Mouse (Mus musculus) midbrain, embryonic 15.5 days (tissue): ENCODE data around the gene Stag1. TPM values are rescaled to one million over a fixed set of nuclear protein-coding genes. Genes with fewer than 3 reads are reported as not detected.
"Not testable (repeated sequence)": the region's sequence is repeated elsewhere in the genome, so short reads cannot be mapped to it uniquely, and the experiment has no call there.

ENCODE experiments used
- ATAC-seq: fragments of 200-750 bp; cut with Nextera tagmentation; replicated peaks from 2 replicates; pipeline ENCODE4 v1.8.0; 2017; ENCODE audit warnings: moderate TSS enrichment
- H3K27ac ChIP-seq: fragments of 300-500 bp; sonication (generic); 2 replicates; pipeline ENCODE4 v1.5.1; 2015; ENCODE audit warnings: mild to moderate bottlenecking, inconsistent platforms
- H3K27me3 ChIP-seq: fragments of 300-500 bp; sonication (generic); replicated peaks from 2 replicates; pipeline ENCODE4 v1.6.1; 2015; ENCODE audit warnings: inconsistent platforms
- H3K36me3 ChIP-seq: fragments of 300-500 bp; sonication (generic); replicated peaks from 2 replicates; pipeline ENCODE4 v1.6.1; 2015; ENCODE audit warnings: inconsistent platforms
- H3K4me1 ChIP-seq: fragments of 300-500 bp; sonication (generic); 2 replicates; pipeline ENCODE4 v1.6.1; 2015; ENCODE audit warnings: inconsistent platforms
- H3K4me2 ChIP-seq: fragments of 300-500 bp; sonication (generic); 2 replicates; pipeline ENCODE4 v1.6.1; 2015; ENCODE audit warnings: inconsistent platforms, mild to moderate bottlenecking, moderate library complexity
- H3K4me3 ChIP-seq: fragments of 300-500 bp; sonication (generic); 2 replicates; pipeline ENCODE4 v1.5.1; 2015; ENCODE audit warnings: mild to moderate bottlenecking, inconsistent platforms
- H3K9ac ChIP-seq: fragments of 300-500 bp; sonication (generic); 2 replicates; pipeline ENCODE4 v1.6.1; 2015; ENCODE audit warnings: mild to moderate bottlenecking, inconsistent platforms
- H3K9me3 ChIP-seq: fragments of 300-500 bp; sonication (generic); 2 replicates; pipeline ENCODE4 v1.6.1; 2016; ENCODE audit warnings: inconsistent platforms
- WGBS: fragments of 180-500 bp; shearing (Covaris S2); methylation state at CpG from one replicate; pipeline ENCODE4 v1.1.7; 2015; ENCODE audit warnings: mixed read lengths; 5-methylcytosine and 5-hydroxymethylcytosine counted together
- polyA plus RNA-seq: library from polyadenylated mRNA; unstranded; fragments of >200 nt; fragmentation: Nextera tagmentation; extraction: Ambion mirVana; gene quantifications from 2 replicates; pipeline ENCODE4 v1.2.1, GENCODE M21; 2015

Gene Stag1
- polyA plus RNA-seq, 1 experiment from 2014 or later: 33.7 TPM

DNA sequence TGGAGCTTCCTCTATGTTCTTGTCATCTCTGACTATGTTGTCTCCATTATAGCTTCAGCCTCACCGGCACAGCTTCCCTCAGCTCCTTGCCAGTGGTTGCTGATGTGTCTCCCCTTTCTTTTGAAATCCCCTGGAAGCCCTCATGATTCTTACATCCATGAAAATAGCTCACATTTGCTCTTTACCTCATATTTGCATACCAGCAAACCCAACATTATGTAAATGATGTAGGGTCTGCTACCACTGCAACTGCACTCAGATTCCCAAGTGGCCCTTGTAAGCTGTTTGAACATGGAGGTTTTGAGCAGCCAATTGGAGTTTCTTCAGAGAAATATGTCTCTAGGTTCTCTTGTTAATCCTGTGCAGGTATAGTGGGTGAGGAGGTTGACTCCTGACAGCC lies 110.0 kb downstream of the Stag1 start:
- H3K9ac ChIP-seq: no peak overlapping the region
- H3K4me2 ChIP-seq: no peak overlapping the region
- no peak for ATAC-seq
- no peaks in the 10 kb centered on the region for H3K27me3 ChIP-seq
- H3K4me1 ChIP-seq: 0 out of 2 replicates have a peak, but pooled peaks cover 4% of the 10 kb centered on the region
- H3K9me3 ChIP-seq: no peaks in the 10 kb centered on the region
- 69% methylated on average over 1 of the region's 1 CpGs for WGBS
- H3K36me3 ChIP-seq: no peaks in the 10 kb centered on the region
- no peak overlapping the region for H3K4me3 ChIP-seq
- no peak overlapping the region for H3K27ac ChIP-seq

DNA sequence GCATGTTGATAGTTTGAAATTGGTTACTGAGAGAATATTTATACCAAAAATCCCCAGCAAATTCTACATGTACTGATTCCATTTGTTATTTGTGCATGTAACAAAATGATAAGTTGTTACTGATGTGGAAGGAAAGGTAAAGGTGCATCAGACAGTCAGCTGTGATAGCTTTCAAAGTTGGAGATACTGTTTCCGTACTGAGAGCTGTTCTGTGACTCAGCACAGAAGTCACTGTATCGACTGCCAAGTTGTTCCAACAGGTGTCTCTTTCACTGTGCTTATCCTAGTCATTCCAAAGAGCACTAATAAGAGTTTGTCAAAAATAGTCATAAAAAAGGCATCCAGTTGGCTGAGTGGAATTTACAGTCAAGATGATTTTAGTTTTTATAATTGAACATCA lies 114.1 kb downstream of the Stag1 start:
- Histone ChIP-seq H3K4me1 (0 out of 2 replicates have a peak, but pooled peaks cover 4% of the 10 kb centered on the region), H3K4me3 (no peak overlapping the region), H3K9ac (no peak overlapping the region), H3K4me2 (no peak overlapping the region), H3K36me3 (no peaks in the 10 kb centered on the region), H3K9me3 (no peaks in the 10 kb centered on the region), H3K27me3 (no peaks in the 10 kb centered on the region), H3K27ac (no peak overlapping the region)
- no peak for ATAC-seq
- 74% methylated on average over 2 of the region's 2 CpGs for WGBS

DNA sequence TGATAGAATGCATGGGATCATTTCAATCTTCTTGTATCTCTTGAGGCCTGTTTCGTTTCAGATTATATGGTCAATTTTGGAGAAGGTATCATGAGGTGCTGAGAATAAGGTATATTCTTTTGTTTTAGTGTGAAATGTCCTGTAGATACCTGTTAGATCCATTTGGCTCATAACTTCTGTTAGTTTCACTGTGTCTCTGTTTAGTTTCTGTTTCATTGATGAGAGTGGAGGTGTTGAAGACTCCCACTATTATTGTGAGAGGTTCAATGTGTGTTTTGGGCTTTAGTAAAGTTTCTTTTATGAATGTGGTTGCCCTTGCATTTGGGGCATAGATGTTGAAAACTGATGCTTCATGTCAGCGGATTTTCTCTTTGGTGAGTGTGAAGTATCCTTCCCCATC lies 127.2 kb downstream of the Stag1 start:
- ATAC-seq, H3K36me3 ChIP-seq, H3K27me3 ChIP-seq, H3K9ac ChIP-seq, H3K9me3 ChIP-seq, H3K27ac ChIP-seq, H3K4me1 ChIP-seq, H3K4me2 ChIP-seq, H3K4me3 ChIP-seq: not testable (repeated sequence)
- 98% methylated on average over 2 of the region's 2 CpGs for WGBS

GRCm38 (mm10) chr9:100731839-100732238 lies 134.2 kb downstream of the Stag1 start:
- 88% methylated on average over 1 of the region's 1 CpGs for WGBS
- Histone ChIP-seq H3K27ac (no peak overlapping the region), H3K36me3 (no peaks in the 10 kb centered on the region), H3K9me3 (no peaks in the 10 kb centered on the region), H3K27me3 (no peaks in the 10 kb centered on the region), H3K9ac (no peak overlapping the region), H3K4me2 (no peak overlapping the region), H3K4me3 (no peak overlapping the region), H3K4me1 (no peaks in the 10 kb centered on the region)
- ATAC-seq: no peak

GRCm38 (mm10) chr9:100733907-100734440 lies 136.4 kb downstream of the Stag1 start:
- Histone ChIP-seq H3K27me3 (no peaks in the 10 kb centered on the region), H3K36me3 (no peaks in the 10 kb centered on the region), H3K4me1 (no peaks in the 10 kb centered on the region), H3K9me3 (no peaks in the 10 kb centered on the region), H3K4me3 (no peak overlapping the region), H3K9ac (no peak overlapping the region), H3K27ac (no peak overlapping the region), H3K4me2 (no peak overlapping the region)
- ATAC-seq: no peak
- 63% methylated on average over 6 of the region's 6 CpGs for WGBS

DNA sequence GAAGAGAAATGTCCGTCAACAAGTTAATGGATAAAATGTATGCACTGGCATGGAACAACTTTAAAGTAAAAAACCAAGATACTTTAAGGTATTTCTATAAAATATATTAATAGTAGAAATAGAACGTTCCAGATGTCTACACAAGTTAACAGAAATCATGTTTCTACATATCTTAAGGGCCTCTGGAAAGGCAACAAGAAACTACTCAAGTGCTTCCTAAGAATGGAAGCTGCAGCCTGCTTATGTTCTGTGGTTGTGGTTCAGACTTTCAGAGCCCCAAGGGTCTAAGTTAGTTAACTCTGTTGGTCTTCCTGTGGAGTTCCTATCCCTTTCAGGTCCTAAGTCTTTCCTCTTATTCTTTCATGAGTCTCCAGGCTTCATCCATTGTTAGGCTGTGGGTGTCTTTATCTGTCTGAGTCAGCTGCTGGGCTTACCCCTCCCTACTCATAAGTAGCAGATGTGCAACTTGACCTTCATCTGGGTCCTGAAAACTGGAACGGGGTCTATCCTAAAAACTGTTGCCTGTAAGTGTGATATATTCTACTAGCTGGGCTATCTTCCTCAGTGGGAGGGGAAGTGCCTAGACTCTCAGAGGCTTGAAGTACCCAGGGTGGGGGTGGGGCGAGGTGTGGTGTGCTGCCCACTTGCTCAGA lies 138.5 kb downstream of the Stag1 start:
- Histone ChIP-seq H3K4me1 (no peaks in the 10 kb centered on the region), H3K27ac (no peak overlapping the region), H3K9ac (no peak overlapping the region), H3K36me3 (no peaks in the 10 kb centered on the region), H3K9me3 (no peaks in the 10 kb centered on the region), H3K4me2 (no peak overlapping the region), H3K27me3 (no peaks in the 10 kb centered on the region), H3K4me3 (no peak overlapping the region)
- no peak for ATAC-seq
- WGBS: 81% methylated on average over 4 of the region's 4 CpGs

DNA sequence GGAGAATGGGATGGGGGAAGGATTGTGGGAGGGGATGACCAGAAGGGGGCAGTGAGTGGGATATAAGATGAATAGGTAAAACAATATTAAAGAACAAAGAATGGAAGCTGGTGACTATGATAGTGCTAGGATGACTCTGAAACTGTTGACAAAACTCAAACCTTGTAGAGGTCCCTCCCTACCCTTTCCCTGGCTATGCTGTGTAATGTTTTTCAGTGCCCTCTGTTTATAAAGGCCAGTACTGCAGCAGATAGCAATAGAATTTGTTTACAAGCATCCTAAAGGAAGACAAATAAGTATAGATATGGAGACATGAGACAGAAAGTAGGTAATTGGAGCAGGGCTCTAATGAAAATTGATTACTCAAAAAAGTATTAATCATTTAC lies 139.0 kb downstream of the Stag1 start:
- H3K36me3 ChIP-seq: no peaks in the 10 kb centered on the region
- no peak overlapping the region for H3K27ac ChIP-seq
- H3K4me3 ChIP-seq: no peak overlapping the region
- H3K9me3 ChIP-seq: no peaks in the 10 kb centered on the region
- ATAC-seq: no peak
- H3K4me2 ChIP-seq: no peak overlapping the region
- H3K9ac ChIP-seq: no peak overlapping the region
- H3K27me3 ChIP-seq: no peaks in the 10 kb centered on the region
- no peaks in the 10 kb centered on the region for H3K4me1 ChIP-seq

DNA sequence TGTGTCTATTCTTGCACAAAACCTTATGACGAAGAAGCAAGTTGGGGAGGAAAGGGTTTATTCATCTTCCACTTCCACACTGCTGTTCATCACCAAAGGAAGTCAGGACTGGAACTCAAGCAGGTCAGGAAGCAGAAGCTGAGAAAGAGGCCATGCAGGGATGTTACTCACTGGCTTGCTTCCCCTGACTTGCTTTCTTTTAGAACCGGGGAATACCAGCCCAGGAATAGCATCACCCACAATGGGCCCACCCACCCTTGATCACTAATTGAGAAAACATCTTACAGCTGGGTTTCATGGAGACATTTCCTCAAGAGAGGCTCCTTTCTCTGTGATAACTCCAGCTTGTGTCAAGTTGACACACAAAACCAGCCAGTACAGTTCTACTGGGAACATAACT lies 179.6 kb downstream of the Stag1 start:
- not testable (repeated sequence) for H3K4me3 ChIP-seq, ATAC-seq, H3K9me3 ChIP-seq, H3K9ac ChIP-seq, H3K27me3 ChIP-seq, H3K4me1 ChIP-seq, H3K36me3 ChIP-seq, H3K4me2 ChIP-seq, H3K27ac ChIP-seq
- WGBS: 83% methylated on average over 2 of the region's 2 CpGs

- Histone ChIP-seq H3K4me2 (no peak overlapping the region), H3K4me3 (no peak overlapping the region), H3K9ac (no peak overlapping the region), H3K36me3 (no peaks in the 10 kb centered on the region), H3K9me3 (no peaks in the 10 kb centered on the region), H3K27me3 (no peaks in the 10 kb centered on the region), H3K27ac (no peak overlapping the region), H3K4me1 (no peaks in the 10 kb centered on the region)
- WGBS: 90% methylated on average over 4 of the region's 4 CpGs
- no peak for ATAC-seq
These were observed 268.4 kb downstream of the Stag1 start for GRCm38 (mm10) chr9:100865984-100866383.

GRCm38 (mm10) chr9:100869635-100870034 lies 272.0 kb downstream of the Stag1 start:
- Histone ChIP-seq H3K27me3 (no peaks in the 10 kb centered on the region), H3K9ac (no peak overlapping the region), H3K4me3 (no peak overlapping the region), H3K36me3 (no peaks in the 10 kb centered on the region), H3K4me1 (no peaks in the 10 kb centered on the region), H3K9me3 (no peaks in the 10 kb centered on the region), H3K4me2 (no peak overlapping the region), H3K27ac (no peak overlapping the region)
- no peak for ATAC-seq

DNA sequence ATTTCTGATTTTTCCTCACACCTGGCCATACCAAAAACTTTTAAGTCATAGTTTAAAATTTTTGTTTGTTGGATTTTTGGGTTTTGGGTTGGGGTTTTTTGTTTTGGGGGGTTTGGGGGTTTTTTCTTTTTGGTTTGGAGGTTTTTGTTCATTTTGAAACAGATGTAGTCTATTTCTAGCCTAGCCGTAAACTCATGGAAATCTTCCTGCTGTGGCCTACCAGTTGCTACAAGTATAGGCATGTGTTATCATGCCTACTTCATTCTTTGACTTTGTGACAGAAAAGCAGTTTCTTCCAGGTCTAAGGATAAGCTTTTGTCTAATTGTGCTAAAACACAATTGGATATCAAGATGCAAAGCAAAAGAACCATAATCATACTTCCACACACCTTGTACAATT lies 298.5 kb downstream of the Stag1 start:
- WGBS: 100% methylated on average over 1 of the region's 1 CpGs
- Histone ChIP-seq H3K9ac (no peak overlapping the region), H3K4me2 (no peak overlapping the region)

GRCm38 (mm10) chr9:100898042-100898441 lies 300.4 kb downstream of the Stag1 start:
- Histone ChIP-seq H3K27ac (no peak overlapping the region), H3K4me3 (no peak overlapping the region), H3K27me3 (no peaks in the 10 kb centered on the region), H3K4me1 (no peaks in the 10 kb centered on the region), H3K9me3 (no peaks in the 10 kb centered on the region), H3K36me3 (no peaks in the 10 kb centered on the region), H3K9ac (no peak overlapping the region), H3K4me2 (no peak overlapping the region)
- 84% methylated on average over 4 of the region's 4 CpGs for WGBS
- ATAC-seq: no peak

More for the DNA sequence above, 298.5 kb downstream of the Stag1 start:
- Histone ChIP-seq H3K36me3 (no peaks in the 10 kb centered on the region), H3K27ac (no peak overlapping the region), H3K9me3 (no peaks in the 10 kb centered on the region), H3K4me1 (no peaks in the 10 kb centered on the region), H3K27me3 (no peaks in the 10 kb centered on the region), H3K4me3 (no peak overlapping the region)
- ATAC-seq: no peak

DNA sequence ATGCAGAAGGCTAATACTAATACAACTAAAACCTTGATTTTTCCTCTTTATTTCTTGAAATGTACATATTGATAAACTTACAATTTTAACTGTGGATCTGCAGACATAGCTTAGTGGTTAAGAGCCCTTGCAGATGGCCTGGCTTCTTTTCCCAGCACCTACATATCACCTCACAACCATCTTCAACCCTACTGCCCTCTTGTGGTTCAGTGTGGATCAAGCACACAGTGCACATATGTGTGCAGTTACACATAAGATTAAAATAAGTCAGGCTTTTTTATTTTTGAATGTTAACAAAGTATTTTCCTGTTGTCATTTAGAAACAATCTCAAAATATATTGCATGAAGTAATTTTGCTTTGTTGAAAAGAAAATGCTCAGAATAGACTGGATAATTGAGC lies 312.8 kb downstream of the Stag1 start:
- Histone ChIP-seq H3K27ac (no peak overlapping the region), H3K4me1 (no peaks in the 10 kb centered on the region), H3K9ac (no peak overlapping the region), H3K27me3 (no peaks in the 10 kb centered on the region), H3K9me3 (no peaks in the 10 kb centered on the region), H3K36me3 (no peaks in the 10 kb centered on the region; the same call in 1 of the 2 replicates), H3K4me3 (no peak overlapping the region), H3K4me2 (no peak overlapping the region)
- ATAC-seq: no peak
